Mouse (Mus musculus): ENCODE measurements around the gene Gramd1b. TPM values are rescaled to one million over a fixed set of nuclear protein-coding genes. Genes with fewer than 3 reads are reported as not detected.

Gene Gramd1b
- polyA plus RNA-seq, 1 experiment from 2014 or later, result 2.8 TPM

GRCm38 (mm10) chr9:40337131-40337820 lies 193.9 kb downstream of the Gramd1b start:
- Histone ChIP-seq H3K4me3 (ENCODE audit: low read depth, low read length) (no peak overlapping the region), H3K27ac (replicated peaks; ENCODE audit: low read depth, low read length) (no peak overlapping the region), H3K9me3 (ENCODE audit: control insufficient read depth, low read length) (no peaks in the 10 kb centered on the region), H3K27me3 (ENCODE audit: control insufficient read depth, insufficient read depth, low read length) (no peaks in the 10 kb centered on the region), H3K4me1 (ENCODE audit: control insufficient read depth, insufficient read depth, low read length) (no peaks in the 10 kb centered on the region), H3K36me3 (ENCODE audit: control insufficient read depth, insufficient read depth, low read length) (no peaks in the 10 kb centered on the region), H3K4me2 (ENCODE audit: low read depth, severe bottlenecking) (no peak overlapping the region), H3K9ac (ENCODE audit: low read length) (no peak overlapping the region)
- ATAC-seq (ENCODE audit: insufficient number of reproducible peaks, low FRiP score, low TSS enrichment, low read depth) (no peak), DNase-seq (ENCODE audit: low spot score) (no peak)
- WGBS, result 80% methylated on average over 4 of the region's 4 CpGs

GRCm38 (mm10) chr9:40336701-40337100 lies 194.5 kb downstream of the Gramd1b start:
- H3K27me3 ChIP-seq (ENCODE audit: control insufficient read depth, insufficient read depth, low read length), result no peaks in the 10 kb centered on the region
- no peaks in the 10 kb centered on the region for H3K4me1 ChIP-seq (ENCODE audit: control insufficient read depth, insufficient read depth, low read length)
- WGBS, result 85% methylated on average over 5 of the region's 5 CpGs
- H3K36me3 ChIP-seq (ENCODE audit: control insufficient read depth, insufficient read depth, low read length), result no peaks in the 10 kb centered on the region
- H3K27ac ChIP-seq (replicated peaks; ENCODE audit: low read depth, low read length), result no peak overlapping the region
- H3K9me3 ChIP-seq (ENCODE audit: control insufficient read depth, low read length), result no peaks in the 10 kb centered on the region
- H3K9ac ChIP-seq (ENCODE audit: low read length), result no peak overlapping the region
- DNase-seq (ENCODE audit: low spot score), result no peak
- H3K4me3 ChIP-seq (ENCODE audit: low read depth, low read length), result no peak overlapping the region
- ATAC-seq (ENCODE audit: insufficient number of reproducible peaks, low FRiP score, low TSS enrichment, low read depth), result no peak
- H3K4me2 ChIP-seq (ENCODE audit: low read depth, severe bottlenecking), result no peak overlapping the region

GRCm38 (mm10) chr9:40334617-40335016 lies 196.6 kb downstream of the Gramd1b start:
- no peaks in the 10 kb centered on the region for H3K27me3 ChIP-seq (ENCODE audit: control insufficient read depth, insufficient read depth, low read length)
- no peak overlapping the region for H3K4me2 ChIP-seq (ENCODE audit: low read depth, severe bottlenecking)
- no peaks in the 10 kb centered on the region for H3K36me3 ChIP-seq (ENCODE audit: control insufficient read depth, insufficient read depth, low read length)
- H3K27ac ChIP-seq (replicated peaks; ENCODE audit: low read depth, low read length), result no peak overlapping the region
- WGBS, result 80% methylated on average over 2 of the region's 2 CpGs
- no peak overlapping the region for H3K9ac ChIP-seq (ENCODE audit: low read length)
- DNase-seq (ENCODE audit: low spot score) (no peak), ATAC-seq (ENCODE audit: insufficient number of reproducible peaks, low FRiP score, low TSS enrichment, low read depth) (no peak)
- H3K4me3 ChIP-seq (ENCODE audit: low read depth, low read length), result no peak overlapping the region
- H3K9me3 ChIP-seq (ENCODE audit: control insufficient read depth, low read length), result no peaks in the 10 kb centered on the region
- H3K4me1 ChIP-seq (ENCODE audit: control insufficient read depth, insufficient read depth, low read length), result no peaks in the 10 kb centered on the region

GRCm38 (mm10) chr9:40333649-40334396 lies 197.4 kb downstream of the Gramd1b start:
- H3K4me2 ChIP-seq (ENCODE audit: low read depth, severe bottlenecking), result no peak overlapping the region
- no peaks in the 10 kb centered on the region for H3K9me3 ChIP-seq (ENCODE audit: control insufficient read depth, low read length)
- DNase-seq (ENCODE audit: low spot score), result peak; percentile 81
- WGBS, result 59% methylated on average over 9 of the region's 9 CpGs
- H3K9ac ChIP-seq (ENCODE audit: low read length), result no peak overlapping the region
- H3K4me1 ChIP-seq (ENCODE audit: control insufficient read depth, insufficient read depth, low read length), result no peaks in the 10 kb centered on the region
- no peaks in the 10 kb centered on the region for H3K36me3 ChIP-seq (ENCODE audit: control insufficient read depth, insufficient read depth, low read length)
- no peaks in the 10 kb centered on the region for H3K27me3 ChIP-seq (ENCODE audit: control insufficient read depth, insufficient read depth, low read length)
- H3K4me3 ChIP-seq (ENCODE audit: low read depth, low read length), result no peak overlapping the region
- no peak for ATAC-seq (ENCODE audit: insufficient number of reproducible peaks, low FRiP score, low TSS enrichment, low read depth)
- H3K27ac ChIP-seq (replicated peaks; ENCODE audit: low read depth, low read length), result no peak overlapping the region

- Histone ChIP-seq H3K27ac (replicated peaks; ENCODE audit: low read depth, low read length) (no peak overlapping the region), H3K4me2 (ENCODE audit: low read depth, severe bottlenecking) (no peak overlapping the region), H3K4me3 (ENCODE audit: low read depth, low read length) (no peak overlapping the region), H3K27me3 (ENCODE audit: control insufficient read depth, insufficient read depth, low read length) (no peaks in the 10 kb centered on the region), H3K4me1 (ENCODE audit: control insufficient read depth, insufficient read depth, low read length) (no peaks in the 10 kb centered on the region), H3K9ac (ENCODE audit: low read length) (no peak overlapping the region), H3K9me3 (ENCODE audit: control insufficient read depth, low read length) (no peaks in the 10 kb centered on the region), H3K36me3 (ENCODE audit: control insufficient read depth, insufficient read depth, low read length) (no peaks in the 10 kb centered on the region)
- DNase-seq (ENCODE audit: low spot score) (no peak), ATAC-seq (ENCODE audit: insufficient number of reproducible peaks, low FRiP score, low TSS enrichment, low read depth) (no peak)
- 86% methylated on average over 31 of the region's 31 CpGs for WGBS
These were observed 198.2 kb downstream of the Gramd1b start for GRCm38 (mm10) chr9:40332731-40333648.

GRCm38 (mm10) chr9:40332326-40332725 lies 198.9 kb downstream of the Gramd1b start:
- 91% methylated on average over 4 of the region's 4 CpGs for WGBS
- Histone ChIP-seq H3K9me3 (ENCODE audit: control insufficient read depth, low read length) (no peaks in the 10 kb centered on the region), H3K4me3 (ENCODE audit: low read depth, low read length) (no peak overlapping the region), H3K9ac (ENCODE audit: low read length) (no peak overlapping the region), H3K27me3 (ENCODE audit: control insufficient read depth, insufficient read depth, low read length) (no peaks in the 10 kb centered on the region), H3K27ac (replicated peaks; ENCODE audit: low read depth, low read length) (no peak overlapping the region), H3K4me1 (ENCODE audit: control insufficient read depth, insufficient read depth, low read length) (no peaks in the 10 kb centered on the region), H3K36me3 (ENCODE audit: control insufficient read depth, insufficient read depth, low read length) (no peaks in the 10 kb centered on the region), H3K4me2 (ENCODE audit: low read depth, severe bottlenecking) (no peak overlapping the region)
- DNase-seq (ENCODE audit: low spot score), result no peak
- ATAC-seq (ENCODE audit: insufficient number of reproducible peaks, low FRiP score, low TSS enrichment, low read depth), result no peak

GRCm38 (mm10) chr9:40331411-40332286 lies 199.5 kb downstream of the Gramd1b start:
- DNase-seq (ENCODE audit: low spot score), result no peak
- Histone ChIP-seq H3K4me2 (ENCODE audit: low read depth, severe bottlenecking) (no peak overlapping the region), H3K4me1 (ENCODE audit: control insufficient read depth, insufficient read depth, low read length) (no peaks in the 10 kb centered on the region; the same call in 1 of the 2 replicates), H3K27ac (replicated peaks; ENCODE audit: low read depth, low read length) (no peak overlapping the region), H3K4me3 (ENCODE audit: low read depth, low read length) (no peak overlapping the region), H3K36me3 (ENCODE audit: control insufficient read depth, insufficient read depth, low read length) (no peaks in the 10 kb centered on the region), H3K27me3 (ENCODE audit: control insufficient read depth, insufficient read depth, low read length) (no peaks in the 10 kb centered on the region), H3K9me3 (ENCODE audit: control insufficient read depth, low read length) (no peaks in the 10 kb centered on the region), H3K9ac (ENCODE audit: low read length) (no peak overlapping the region)
- WGBS, result 87% methylated on average over 15 of the region's 15 CpGs
- no peak for ATAC-seq (ENCODE audit: insufficient number of reproducible peaks, low FRiP score, low TSS enrichment, low read depth)

Measured in limb, embryonic 11.5 days (tissue).